Comparison of ENCODE assay signal across 33 mouse cellular contexts in genomic region chr9:73082291-73083000, GRCm38 (mm10). TPM values are rescaled to one million over a fixed set of nuclear protein-coding genes. Genes with fewer than 3 reads are reported as not detected.
DNase-seq lines count a peak whose midpoint lies in the region; ATAC-seq and TF ChIP-seq lines count a peak whose summit lies in the region.
"Had no signal": no experiment of that assay in that cellular context is flagged by ENCODE, and none has a peak within 500 bp of the region (broad histone marks: within the 10 kb centered on the region; RNA-seq: fewer than 3 reads in every experiment).

No protein-coding gene starts in this region.

- no peak for DNase-seq in hindbrain, embryonic 10.5 days (ENCODE audit: low spot score)
- peak; percentile 14 for DNase-seq in brain, embryonic 14.5 days (ENCODE audit: low read depth)
- DNase-seq in cerebellum, adult 9-10 months, result peak; percentile 93
- DNase-seq in liver, postnatal 0 days, result no peak
- no peak for DNase-seq in gastrocnemius, postnatal 36 days
- DNase-seq in heart, adult 11 months, result no peak
- DNase-seq: adrenal gland, adult 8-10 months; gastrocnemius, postnatal 14 days; heart, adult 2 months; heart, postnatal 14 days; kidney, adult 8-10 months; kidney, postnatal 14 days; lung, adult 2 months; lung, postnatal 14 days; right cerebral cortex, adult 18-20 months had no signal

- WGBS in hindbrain, embryonic 10.5 days, result 86% methylated on average over 8 of the region's 8 CpGs
- 77% methylated on average over 8 of the region's 8 CpGs for WGBS in hindbrain, embryonic 13.5 days
- WGBS in liver, postnatal 0 days (ENCODE audit: insufficient replicate concordance), result 76% methylated on average over 8 of the region's 8 CpGs

- H3K4me2 ChIP-seq in hindbrain, embryonic 13.5 days, result no peak overlapping the region
- no peak overlapping the region for H3K4me2 ChIP-seq in liver, postnatal 0 days (ENCODE audit: low read depth, low read length)
- H3K4me2 ChIP-seq: heart, embryonic 13.5 days; hindbrain, embryonic 14.5 days; limb, embryonic 13.5 days; liver, embryonic 12.5 days; midbrain, embryonic 15.5 days; neural tube, embryonic 13.5 days had no signal

- no peak for TF ChIP-seq CTCF in E14TG2a.4 (conservative IDR thresholded peaks at IDR 0.05; ENCODE audit: low read length)
- no peak for TF ChIP-seq CTCF in brain, embryonic 14.5 days (IDR thresholded peaks at IDR 0.05; ENCODE audit: borderline replicate concordance, extremely low read depth, insufficient read depth, insufficient read length)
- TF ChIP-seq CTCF in liver, postnatal 0 days (IDR thresholded peaks at IDR 0.05; ENCODE audit: low read depth), result no peak

- no peak for ATAC-seq in hindbrain, embryonic 13.5 days (ENCODE audit: low FRiP score)
- ATAC-seq in liver, postnatal 0 days, result no peak
- ATAC-seq: activated CD4-positive, CD25-positive, alpha-beta regulatory T cell, adult 4 months; forebrain, embryonic 16.5 days; inflammation-experienced regulatory T-cells, adult 6 months; liver, embryonic 12.5 days; midbrain, embryonic 15.5 days had no signal

- H3K36me3 ChIP-seq in hindbrain, embryonic 10.5 days, result no peaks in the 10 kb centered on the region
- no peaks in the 10 kb centered on the region for H3K36me3 ChIP-seq in hindbrain, embryonic 13.5 days
- peaks cover 7% of the 10 kb centered on the region for H3K36me3 ChIP-seq in E14TG2a.4 (ENCODE audit: insufficient read depth, low read length)
- H3K36me3 ChIP-seq in liver, postnatal 0 days (replicated peaks; ENCODE audit: insufficient read depth, low read length), result no peaks in the 10 kb centered on the region
- H3K36me3 ChIP-seq: heart, embryonic 13.5 days; liver, embryonic 12.5 days; midbrain, embryonic 15.5 days; neural tube, embryonic 13.5 days had no signal

- no peaks in the 10 kb centered on the region for H3K27me3 ChIP-seq in hindbrain, embryonic 10.5 days (ENCODE audit: insufficient read depth, poor library complexity, severe bottlenecking)
- no peaks in the 10 kb centered on the region for H3K27me3 ChIP-seq in hindbrain, embryonic 13.5 days
- no peaks in the 10 kb centered on the region for H3K27me3 ChIP-seq in E14TG2a.4 (ENCODE audit: insufficient read depth, low read length)
- H3K27me3 ChIP-seq in liver, postnatal 0 days (ENCODE audit: insufficient read depth, low read length), result no peaks in the 10 kb centered on the region
- H3K27me3 ChIP-seq: heart, embryonic 13.5 days; limb, embryonic 13.5 days; liver, embryonic 12.5 days; midbrain, embryonic 15.5 days; neural tube, embryonic 13.5 days had no signal

- no peaks in the 10 kb centered on the region for H3K4me1 ChIP-seq in hindbrain, embryonic 10.5 days (replicated peaks)
- H3K4me1 ChIP-seq in hindbrain, embryonic 13.5 days (replicated peaks), result no peaks in the 10 kb centered on the region
- H3K4me1 ChIP-seq in E14TG2a.4 (replicated peaks; ENCODE audit: low read depth, low read length), result peaks cover 89% of the 10 kb centered on the region
- H3K4me1 ChIP-seq in liver, postnatal 0 days (ENCODE audit: insufficient read depth), result peaks cover 6% of the 10 kb centered on the region
- H3K4me1 ChIP-seq: limb, embryonic 13.5 days; midbrain, embryonic 15.5 days; neural tube, embryonic 13.5 days had no signal

- no peaks in the 10 kb centered on the region for H3K9me3 ChIP-seq in hindbrain, embryonic 10.5 days
- no peaks in the 10 kb centered on the region for H3K9me3 ChIP-seq in hindbrain, embryonic 13.5 days
- no peaks in the 10 kb centered on the region for H3K9me3 ChIP-seq in E14TG2a.4 (ENCODE audit: low read length)
- no peaks in the 10 kb centered on the region for H3K9me3 ChIP-seq in liver, postnatal 0 days (ENCODE audit: low read length)
- H3K9me3 ChIP-seq: G1E; heart, embryonic 13.5 days; limb, embryonic 13.5 days; liver, embryonic 12.5 days; midbrain, embryonic 15.5 days; neural tube, embryonic 13.5 days had no signal

- peak overlapping the region; percentile 56 for H3K27ac ChIP-seq in hindbrain, embryonic 10.5 days
- no peak overlapping the region for H3K27ac ChIP-seq in hindbrain, embryonic 13.5 days
- no peak overlapping the region for H3K27ac ChIP-seq in liver, postnatal 0 days (ENCODE audit: low read depth)
- H3K27ac ChIP-seq: heart, adult 2 months; heart, embryonic 13.5 days; hindbrain, embryonic 14.5 days; layer of hippocampus, adult 2 months; limb, embryonic 13.5 days; liver, embryonic 12.5 days; midbrain, embryonic 15.5 days; neural tube, embryonic 13.5 days; stomach, postnatal 0 days had no signal

- no peak overlapping the region for H3K9ac ChIP-seq in hindbrain, embryonic 13.5 days
- no peak overlapping the region for H3K9ac ChIP-seq in liver, postnatal 0 days (replicated peaks)
- H3K9ac ChIP-seq: heart, embryonic 13.5 days; hindbrain, embryonic 14.5 days; limb, embryonic 13.5 days; liver, embryonic 12.5 days; midbrain, embryonic 15.5 days; neural tube, embryonic 13.5 days had no signal

- no peak for TF ChIP-seq EP300 in liver, postnatal 0 days (IDR thresholded peaks at IDR 0.05; ENCODE audit: low read depth)

- H3K4me3 ChIP-seq in hindbrain, embryonic 10.5 days, result no peak overlapping the region
- no peak overlapping the region for H3K4me3 ChIP-seq in hindbrain, embryonic 13.5 days
- peak overlapping the region; percentile 53 for H3K4me3 ChIP-seq in E14TG2a.4 (replicated peaks; ENCODE audit: low read length)
- H3K4me3 ChIP-seq in liver, postnatal 0 days (ENCODE audit: low read depth, low read length), result no peak overlapping the region
- H3K4me3 ChIP-seq: heart, adult 2 months; heart, embryonic 13.5 days; layer of hippocampus, adult 2 months; limb, embryonic 13.5 days; liver, embryonic 12.5 days; midbrain, embryonic 15.5 days; myocyte; neural tube, embryonic 13.5 days had no signal

- TF ChIP-seq POLR2A in brain, embryonic 14.5 days (IDR thresholded peaks at IDR 0.05; ENCODE audit: borderline replicate concordance, extremely low read depth, insufficient read depth, insufficient read length, poor library complexity, severe bottlenecking), result no peak

- intact Hi-C loops in gastrocnemius, postnatal 36 days (cut with DNase I), result no loop called here

RNA-seq across cellular contexts. Expression of gene Khdc3, which starts 19.2 kb away (rescaled TPM):
- 0.20 TPM in 1 of 2 replicates, not detected in the other for polyA plus RNA-seq in hindbrain, embryonic 10.5 days (2016; fragmentation: Nextera tagmentation; extraction: Ambion mirVana)
- polyA plus RNA-seq in hindbrain, embryonic 13.5 days (2015; fragmentation: Nextera tagmentation; extraction: Ambion mirVana), result 0.26 TPM in 1 of 2 replicates, not detected in the other
- 0.09 TPM in 1 of 2 replicates, not detected in the other for polyA plus RNA-seq in brain, embryonic 14.5 days (2012; rRNA removed)
- polyA plus RNA-seq in liver, postnatal 0 days (2015; fragmentation: Nextera tagmentation; extraction: Ambion mirVana), result 0.14 TPM in 1 of 2 replicates, not detected in the other
- total RNA-seq in gastrocnemius, postnatal 36 days (2021), result not detected
- total RNA-seq: gastrocnemius, postnatal 14 days; heart, adult 2 months; megakaryocyte-erythroid progenitor cell, adult 5-6 weeks had no signal
- polyA plus RNA-seq: forebrain, embryonic 16.5 days; heart, adult 2 months; heart, embryonic 13.5 days; liver, embryonic 12.5 days; myocyte; neural tube, embryonic 13.5 days; stomach, postnatal 0 days had no signal

RNA-seq across cellular contexts. Expression of gene Gm20509, which starts 19.8 kb away (rescaled TPM):
- polyA plus RNA-seq in hindbrain, embryonic 10.5 days (2016; fragmentation: Nextera tagmentation; extraction: Ambion mirVana), result not detected in 2 replicates
- polyA plus RNA-seq in hindbrain, embryonic 13.5 days (2015; fragmentation: Nextera tagmentation; extraction: Ambion mirVana), result not detected in 2 replicates
- 0.10 TPM in 1 of 2 replicates, not detected in the other for polyA plus RNA-seq in brain, embryonic 14.5 days (2012; rRNA removed)
- not detected in 2 replicates for polyA plus RNA-seq in liver, postnatal 0 days (2015; fragmentation: Nextera tagmentation; extraction: Ambion mirVana)
- not detected for total RNA-seq in gastrocnemius, postnatal 36 days (2021)
- total RNA-seq: G1E; gastrocnemius, postnatal 14 days; heart, adult 2 months; heart, postnatal 14 days; left cerebral cortex, postnatal 10 days; megakaryocyte-erythroid progenitor cell, adult 5-6 weeks had no signal
- polyA plus RNA-seq: activated CD4-positive, CD25-positive, alpha-beta regulatory T cell, adult 4 months; forebrain, embryonic 16.5 days; G1E; heart, adult 2 months; heart, embryonic 13.5 days; hindbrain, embryonic 14.5 days; inflammation-experienced regulatory T-cells, adult 6 months; limb, embryonic 13.5 days; liver, embryonic 12.5 days; lung, adult 2 months; midbrain, embryonic 15.5 days; myocyte; neural tube, embryonic 13.5 days; stomach, postnatal 0 days; thymus, postnatal 0 days had no signal

RNA-seq across cellular contexts. Expression of gene Rsl24d1, which starts 30.8 kb away (rescaled TPM):
- 136 and 150 TPM in 2 replicates for polyA plus RNA-seq in hindbrain, embryonic 10.5 days (2016; fragmentation: Nextera tagmentation; extraction: Ambion mirVana)
- 114 and 115 TPM in 2 replicates for polyA plus RNA-seq in hindbrain, embryonic 13.5 days (2015; fragmentation: Nextera tagmentation; extraction: Ambion mirVana)
- polyA plus RNA-seq in brain, embryonic 14.5 days (2012; rRNA removed), result 64.6 and 72.0 TPM in 2 replicates
- 39.0 and 41.4 TPM in 2 replicates for polyA plus RNA-seq in liver, postnatal 0 days (2015; fragmentation: Nextera tagmentation; extraction: Ambion mirVana)
- total RNA-seq in gastrocnemius, postnatal 36 days (2021), result 10 to 100 TPM; 36.9 to 37.8 TPM

RNA-seq across cellular contexts. Expression of gene Rab27a, which starts 37.8 kb away (rescaled TPM):
- polyA plus RNA-seq in hindbrain, embryonic 10.5 days (2016; fragmentation: Nextera tagmentation; extraction: Ambion mirVana), result 1.5 and 2.1 TPM in 2 replicates
- polyA plus RNA-seq in hindbrain, embryonic 13.5 days (2015; fragmentation: Nextera tagmentation; extraction: Ambion mirVana), result 1.3 and 2.3 TPM in 2 replicates
- 0.77 and 1.4 TPM in 2 replicates for polyA plus RNA-seq in brain, embryonic 14.5 days (2012; rRNA removed)
- polyA plus RNA-seq in liver, postnatal 0 days (2015; fragmentation: Nextera tagmentation; extraction: Ambion mirVana), result 5.7 and 7.0 TPM in 2 replicates
- 1 to 10 TPM; 1.4 to 1.8 TPM for total RNA-seq in gastrocnemius, postnatal 36 days (2021)

RNA-seq across cellular contexts. Expression of gene Pigb, which starts 42.3 kb away (rescaled TPM):
- 15.0 and 15.8 TPM in 2 replicates for polyA plus RNA-seq in hindbrain, embryonic 10.5 days (2016; fragmentation: Nextera tagmentation; extraction: Ambion mirVana)
- 13.4 and 14.1 TPM in 2 replicates for polyA plus RNA-seq in hindbrain, embryonic 13.5 days (2015; fragmentation: Nextera tagmentation; extraction: Ambion mirVana)
- 14.0 and 18.7 TPM in 2 replicates for polyA plus RNA-seq in brain, embryonic 14.5 days (2012; rRNA removed)
- 2.9 and 3.1 TPM in 2 replicates for polyA plus RNA-seq in liver, postnatal 0 days (2015; fragmentation: Nextera tagmentation; extraction: Ambion mirVana)
- 1 to 10 TPM; 3.2 to 4.3 TPM for total RNA-seq in gastrocnemius, postnatal 36 days (2021)

Comparison
In these comparisons a context has a peak if more than half of its experiments do, and no peak if none do; other contexts are left out.
1. DNase-seq: peak in brain, embryonic 14.5 days (single experiment) and cerebellum, adult 9-10 months (single experiment); none in hindbrain, embryonic 10.5 days (single experiment), liver, postnatal 0 days (single experiment), gastrocnemius, postnatal 36 days (0 of 2) and heart, adult 11 months (single experiment).